Mouse (Mus musculus) liver, embryonic 14.5 days (tissue): ENCODE results near the gene Cables2.

ENCODE experiments used
- CTCF ChIP-seq: IDR thresholded peaks from 2 replicates; pipeline ENCODE4 v1.5.1; 2016; ENCODE audit warnings: antibody characterized with exemption, low read depth, control low read depth
- EP300 ChIP-seq: IDR thresholded peaks from 2 replicates; pipeline ENCODE4 v1.6.1; 2016; ENCODE audit warnings: antibody characterized with exemption, low read depth

DNA sequence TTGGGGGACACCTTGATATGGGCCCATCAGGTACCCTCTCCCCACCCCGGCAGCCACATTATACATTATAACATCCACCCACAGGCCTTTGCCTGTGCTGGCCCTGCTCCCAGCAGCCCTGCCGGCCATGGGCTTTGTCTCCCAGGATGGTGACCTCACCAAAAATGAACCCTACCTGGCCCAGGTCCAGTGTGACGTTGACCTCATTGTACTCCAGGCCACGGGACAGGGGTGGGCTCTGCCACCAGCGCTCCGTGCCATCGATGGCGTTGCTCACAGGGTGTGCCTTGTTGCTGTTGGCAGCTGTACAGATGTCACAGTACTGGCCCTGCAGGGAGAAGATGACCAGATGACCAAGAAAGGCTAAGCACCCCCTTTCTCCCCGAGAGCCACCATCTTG lies 52.2 kb downstream of the Cables2 start:
- no peak for TF ChIP-seq CTCF
- TF ChIP-seq EP300 = no peak
